ENCODE assay signal across 7 mouse cellular contexts in genomic region chr6:13601587-13601986, GRCm38 (mm10). TPM values are rescaled to one million over a fixed set of nuclear protein-coding genes. Genes with fewer than 3 reads are reported as not detected.
DNase-seq lines count a peak whose midpoint lies in the region; ATAC-seq lines count a peak whose summit lies in the region.

No protein-coding gene starts in this region.

- DNase-seq in ovary, adult 18-20 months (ENCODE audit: low spot score) = peak; percentile 27
- DNase-seq in ovary, postnatal 10 days (ENCODE audit: low spot score) = no peak
- DNase-seq in cerebellum, adult 8-10 months = peak; percentile 12
- peak; percentile 29 for DNase-seq in left cerebral cortex, adult 11 months (ENCODE audit: low spot score)
- DNase-seq in monocyte, adult 2 months (ENCODE audit: low read depth in 1 of 2, low spot score in 2 of 2) = peak; percentile 31 to 68
- no peak for DNase-seq in urinary bladder, adult 18-20 months (ENCODE audit: low spot score in 2 of 2)

- H3K9me3 ChIP-seq in heart, embryonic 14.5 days (ENCODE audit: control insufficient read depth, low read length) = no peaks in the 10 kb centered on the region

- 0 out of 4 replicates have a peak overlapping the region, but pooled peaks of 1 of the 2 experiments have one; percentile 3 for H3K4me3 ChIP-seq in heart, embryonic 14.5 days (ENCODE audit: control insufficient read depth in 1 of 2, insufficient read depth in 1 of 2, low read depth in 1 of 2, low read length in 2 of 2)

- H3K9ac ChIP-seq in heart, embryonic 14.5 days (ENCODE audit: low read length) = peak overlapping the region; percentile 38; the same call in 1 of the 2 replicates

- H3K27ac ChIP-seq in heart, embryonic 14.5 days (replicated peaks in 1 of 2; ENCODE audit: control insufficient read depth in 1 of 2, insufficient read depth in 1 of 2, low read depth in 2 of 2, low read length in 2 of 2) = peak overlapping the region; percentile 14 to 44; a peak in 3 of 4 replicates

- H3K4me1 ChIP-seq in heart, embryonic 14.5 days (ENCODE audit: control insufficient read depth in 2 of 2, insufficient read depth in 2 of 2, low read length in 2 of 2) = peaks cover 6 to 30% of the 10 kb centered on the region in 2 experiments

- ATAC-seq in heart, embryonic 14.5 days (ENCODE audit: insufficient number of reproducible peaks, insufficient read depth, low FRiP score, low read depth) = no peak

- 32% methylated on average over 6 of the region's 6 CpGs for WGBS in heart, embryonic 14.5 days

- H3K27me3 ChIP-seq in heart, embryonic 14.5 days (ENCODE audit: control insufficient read depth, insufficient read depth, low read length) = no peaks in the 10 kb centered on the region

- H3K4me2 ChIP-seq in heart, embryonic 14.5 days (ENCODE audit: low read length) = peak overlapping the region; percentile 50

- H3K36me3 ChIP-seq in heart, embryonic 14.5 days (ENCODE audit: control insufficient read depth, insufficient read depth, low read length) = peaks cover 22% of the 10 kb centered on the region

RNA-seq across cellular contexts. Expression of gene Tmem168, which starts 6.3 kb away (rescaled TPM):
- polyA plus RNA-seq in heart, embryonic 14.5 days (2014; fragmentation: Nextera tagmentation; extraction: Ambion mirVana) = 37.4 and 40.1 TPM in 2 replicates

Comparison
In these comparisons a context has a peak if more than half of its experiments do, and no peak if none do; other contexts are left out.
1. DNase-seq: peak in ovary, adult 18-20 months (single experiment), cerebellum, adult 8-10 months (single experiment), left cerebral cortex, adult 11 months (single experiment) and monocyte, adult 2 months (2 of 2); none in ovary, postnatal 10 days (single experiment) and urinary bladder, adult 18-20 months (0 of 2).